Mouse (Mus musculus) MN1 (cell line): ENCODE results near the gene Morc3.
A peak's percentile ranks its signal among the peaks of the same experiment; 100 is the strongest.

Experiments
- DNase-seq: peaks from one replicate; pipeline ENCODE4 v3.0.0-alpha.2; 2016; ENCODE audit warnings: low spot score

Morc3 gene

GRCm38 (mm10) chr16:93884086-93884721 is 52.3 kb downstream of the Morc3 start:
- peak; percentile 33 for DNase-seq

- DNase-seq = no peak
Observed at GRCm38 (mm10) chr16:93884722-93885113, 52.8 kb downstream of the Morc3 start.

DNA sequence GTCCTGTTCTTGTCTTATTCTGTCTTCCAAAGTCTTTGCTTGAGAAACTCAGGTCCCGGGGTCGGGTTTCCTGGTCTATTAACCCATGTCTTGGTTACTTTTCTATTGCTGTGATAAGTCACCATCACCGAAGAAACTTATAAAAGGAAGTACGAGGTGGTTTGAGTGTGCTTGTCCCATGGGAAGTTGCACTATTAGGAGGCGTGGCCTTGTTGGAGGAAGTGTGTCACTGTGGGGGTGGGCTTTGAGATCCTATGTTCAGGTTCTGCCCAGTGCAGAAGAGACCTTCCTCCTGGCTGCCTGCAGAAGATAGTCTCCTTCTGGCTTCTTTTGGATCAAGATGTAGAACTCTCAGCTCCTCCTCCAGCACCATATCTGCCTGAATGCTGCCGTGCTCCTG is 56.6 kb downstream of the Morc3 start:
- DNase-seq = no peak

GRCm38 (mm10) chr16:93890948-93891604 is 59.2 kb downstream of the Morc3 start:
- no peak for DNase-seq

GRCm38 (mm10) chr16:93893285-93893684 is 61.4 kb downstream of the Morc3 start:
- no peak for DNase-seq

DNA sequence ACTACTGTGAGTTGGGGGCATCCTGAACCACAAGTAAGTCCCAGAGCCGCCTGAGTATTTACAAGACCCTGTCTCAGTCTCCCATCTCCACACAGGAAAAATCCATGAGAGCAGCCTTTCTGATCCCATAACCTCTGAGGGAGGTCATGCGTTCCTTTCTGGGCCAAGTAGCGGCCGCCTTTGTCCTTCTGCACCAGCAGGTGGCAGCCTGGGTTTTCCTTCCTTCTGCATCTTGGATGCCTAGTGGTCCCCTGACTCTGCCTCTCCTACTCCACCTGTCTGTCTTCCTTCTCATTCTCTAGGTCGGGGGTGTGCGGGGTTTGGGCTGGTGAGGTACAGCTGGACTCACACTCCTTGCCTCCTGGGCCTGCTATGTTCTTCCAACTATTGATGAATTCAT is 71.1 kb downstream of the Morc3 start:
- peak; percentile 16 for DNase-seq

DNA sequence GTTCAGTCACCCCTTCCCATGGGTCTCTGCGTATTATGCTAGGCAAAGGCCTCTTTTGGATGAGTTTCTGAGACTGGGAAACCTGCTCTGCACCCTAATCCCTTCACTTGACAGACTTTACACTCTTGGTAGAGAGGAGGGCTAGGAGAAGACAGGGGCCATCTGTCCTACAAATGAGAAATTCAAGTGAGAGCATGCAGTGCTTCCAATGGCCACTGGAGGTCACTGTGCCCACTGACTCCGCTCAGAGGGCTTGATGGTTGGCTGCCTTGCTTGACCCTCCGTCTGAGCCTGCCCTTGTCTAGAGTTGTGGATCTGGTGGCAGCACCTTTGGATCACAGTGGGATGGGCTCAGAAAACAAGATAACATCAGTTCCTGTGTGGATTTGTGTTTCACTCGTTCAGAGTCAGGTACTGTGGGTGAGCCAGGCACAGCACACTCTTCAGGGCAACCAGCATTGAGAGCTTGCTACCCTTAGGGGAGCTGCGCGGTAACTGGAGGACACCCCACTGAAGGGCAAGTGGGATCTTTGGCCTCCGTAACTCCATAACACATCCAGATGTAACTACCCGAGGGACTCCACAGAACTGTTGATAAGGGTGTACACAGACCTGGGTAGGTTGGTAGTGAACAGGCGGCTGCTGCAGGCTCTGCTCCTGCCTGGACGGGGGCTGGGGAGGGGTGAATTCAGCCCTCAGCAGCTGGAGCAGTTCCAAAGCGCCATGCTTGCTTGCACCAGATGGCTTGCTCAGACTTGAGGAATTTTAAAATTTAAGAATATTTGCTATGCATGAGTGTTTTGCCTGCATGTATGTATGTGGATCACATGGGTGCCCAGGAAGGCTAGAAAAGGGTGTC is 74.5 kb downstream of the Morc3 start:
- peak; percentile 59 for DNase-seq

DNA sequence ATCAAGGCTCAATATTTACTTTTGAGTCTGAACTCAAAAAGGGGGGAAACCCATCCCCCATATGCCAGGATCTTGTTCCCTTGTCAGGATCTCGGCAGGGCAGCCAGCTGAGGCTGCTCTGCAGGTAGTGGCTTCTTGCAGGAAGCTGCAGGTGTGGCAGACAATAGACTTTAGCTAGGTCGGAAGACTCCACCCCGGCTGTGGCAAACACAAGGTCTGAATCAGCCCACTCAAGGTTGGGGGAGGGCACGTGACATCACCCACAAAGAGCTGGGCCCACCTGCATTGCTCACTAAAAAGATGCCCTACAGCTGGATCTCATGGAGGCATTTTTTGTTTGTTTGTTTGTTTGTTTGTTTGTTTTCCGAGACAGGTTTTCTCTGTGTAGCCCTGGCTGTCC is 75.8 kb downstream of the Morc3 start:
- DNase-seq = no peak

- no peak for DNase-seq
Observed at GRCm38 (mm10) chr16:93908196-93908595, 76.3 kb downstream of the Morc3 start.

DNA sequence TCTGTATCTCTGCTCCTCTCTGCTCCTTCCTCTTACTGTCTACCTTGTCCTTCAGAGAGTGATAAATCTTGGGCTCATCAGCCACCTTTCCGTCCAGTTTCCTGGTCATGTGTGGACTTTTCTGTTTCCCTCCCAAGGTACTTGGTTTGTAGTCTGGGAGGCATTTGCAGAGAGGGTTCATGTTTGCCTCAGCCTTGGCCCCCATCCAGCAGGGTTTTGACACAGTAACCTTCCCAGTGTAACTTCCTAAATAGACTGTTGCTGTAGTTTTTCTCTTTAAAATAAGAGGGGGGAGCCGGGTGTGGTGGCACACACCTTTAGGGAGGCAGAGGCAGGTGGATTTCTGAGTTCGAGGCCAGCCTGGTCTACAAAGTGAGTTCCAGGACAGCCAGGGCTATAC is 78.0 kb downstream of the Morc3 start:
- no peak for DNase-seq

- DNase-seq = no peak
Observed at GRCm38 (mm10) chr16:93910735-93911665, 79.1 kb downstream of the Morc3 start.

DNA sequence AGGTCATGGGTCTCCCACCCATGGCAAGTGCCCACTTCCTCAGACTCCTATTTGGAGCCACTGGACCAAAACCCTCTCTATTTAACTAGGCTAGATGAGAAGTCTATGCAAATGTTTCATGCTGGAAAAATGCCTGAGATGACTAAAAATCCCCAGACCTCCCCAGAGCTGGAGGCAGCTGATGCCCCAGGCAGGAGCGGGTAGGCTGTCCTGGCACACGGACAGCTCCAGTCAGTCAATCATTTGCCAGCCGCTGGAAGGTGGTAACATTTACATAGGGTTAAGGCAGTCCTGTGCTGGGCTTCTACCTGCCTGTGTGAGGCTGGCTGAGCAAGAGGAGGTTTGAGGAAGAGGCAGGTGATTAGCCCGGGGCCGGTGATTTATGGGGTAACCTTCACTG is 80.2 kb downstream of the Morc3 start:
- no peak for DNase-seq

- no peak for DNase-seq
Observed at GRCm38 (mm10) chr16:93912808-93913207, 80.9 kb downstream of the Morc3 start.

DNA sequence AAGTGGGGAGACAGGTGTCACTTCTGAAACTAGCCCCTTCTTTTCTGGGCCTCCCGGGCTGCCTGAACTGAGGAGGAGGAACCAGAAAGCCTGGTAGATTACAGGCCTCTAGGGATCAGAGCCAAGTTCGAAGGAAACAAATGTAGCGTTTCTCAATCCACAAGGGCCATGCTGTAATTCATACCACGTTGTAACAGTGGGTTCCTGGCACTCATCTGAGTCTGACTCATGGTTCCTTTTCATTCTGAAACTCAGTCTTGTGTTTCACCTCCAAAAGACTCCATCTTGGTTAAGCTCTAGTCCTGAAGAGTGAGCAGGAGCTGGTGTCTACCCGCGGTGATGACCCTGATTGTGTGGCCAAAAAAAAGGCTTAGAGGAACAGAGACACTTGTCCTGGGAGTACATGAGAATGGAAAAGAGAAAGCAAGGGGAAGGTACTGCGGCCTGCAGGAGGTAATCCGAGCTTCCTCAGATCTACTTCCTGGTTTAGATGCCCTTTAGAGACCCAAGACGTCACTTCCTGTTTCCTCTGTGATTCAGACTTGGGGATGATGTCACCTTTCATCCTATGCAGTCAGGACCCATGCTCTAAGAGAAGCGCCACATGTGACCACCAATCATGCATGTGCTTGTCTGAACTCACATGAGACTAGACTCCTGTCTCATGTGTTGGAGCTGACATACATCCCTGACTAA is 82.1 kb downstream of the Morc3 start:
- DNase-seq = peak; percentile 32

DNA sequence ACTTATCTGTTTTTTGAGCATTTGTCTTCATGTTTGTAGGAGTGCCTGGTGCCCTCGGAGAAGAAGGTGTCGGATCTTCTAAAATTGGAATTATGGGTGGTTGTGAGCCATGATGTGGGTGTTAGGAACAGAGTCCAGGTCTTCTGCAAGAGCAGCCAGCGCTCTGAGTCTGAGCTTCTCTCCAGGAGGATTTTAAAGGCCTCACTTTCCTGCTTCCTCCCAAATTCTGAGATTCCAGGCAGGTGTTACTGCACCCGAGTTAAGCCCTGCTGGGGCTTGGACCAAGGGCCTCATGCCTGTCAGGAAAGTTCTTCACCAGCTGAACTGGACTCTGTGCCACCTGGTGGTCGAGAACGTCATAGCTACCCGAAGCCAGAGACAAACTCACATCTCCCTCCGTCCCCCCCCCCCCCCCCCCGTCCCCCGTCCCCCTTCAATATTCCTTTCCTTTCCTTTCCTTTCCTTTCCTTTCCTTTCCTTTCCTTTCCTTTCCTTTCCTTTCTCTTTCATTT is 83.5 kb downstream of the Morc3 start:
- DNase-seq = peak; percentile 36

DNA sequence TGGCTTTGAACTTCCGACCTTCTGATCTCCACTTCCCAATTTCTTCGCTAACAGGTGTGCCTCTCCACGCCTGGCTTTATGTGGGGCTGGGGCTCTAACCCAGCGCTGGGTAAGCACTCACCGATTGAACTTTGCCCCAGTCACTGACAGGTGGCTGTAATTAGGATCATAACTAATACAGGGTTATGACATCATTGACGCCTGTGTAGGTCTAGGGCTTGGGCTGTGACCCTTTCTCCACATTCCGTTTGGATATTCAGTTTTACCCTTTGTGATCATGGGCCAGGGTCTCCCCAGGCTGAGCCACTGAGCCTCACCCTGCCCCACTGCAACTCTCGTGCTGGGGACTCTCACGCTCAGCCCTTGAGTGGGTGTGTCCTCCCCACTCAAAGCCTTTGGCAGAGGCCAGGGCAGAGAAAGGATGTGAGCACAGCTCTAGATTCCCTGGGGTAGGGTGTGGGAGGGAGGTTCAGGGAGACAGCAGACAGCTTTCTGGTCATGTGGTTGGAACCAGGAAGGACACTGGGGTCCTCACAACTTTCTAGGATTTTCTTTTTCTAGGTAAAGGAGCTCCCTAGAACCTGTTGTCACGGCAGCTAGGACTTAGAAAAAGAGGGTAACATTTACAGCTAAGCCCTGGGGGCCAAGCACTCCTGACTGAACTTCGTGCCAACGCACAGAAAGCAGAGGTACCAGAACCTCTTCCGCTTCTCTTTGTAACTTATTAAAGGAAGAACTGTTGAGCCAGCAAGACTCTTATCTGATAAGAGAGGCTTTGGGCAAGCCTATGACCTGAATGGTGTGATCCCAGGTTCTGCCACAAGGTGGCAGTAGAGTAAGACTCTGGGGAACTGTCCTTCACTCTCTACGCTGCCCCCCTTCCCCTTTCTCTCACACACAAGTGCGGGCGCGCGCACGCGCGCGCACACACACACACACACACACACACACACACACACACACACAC is 86.1 kb downstream of the Morc3 start:
- peak; percentile 88 for DNase-seq

GRCm38 (mm10) chr16:93918679-93919060 is 86.7 kb downstream of the Morc3 start:
- peak; percentile 57 for DNase-seq

DNA sequence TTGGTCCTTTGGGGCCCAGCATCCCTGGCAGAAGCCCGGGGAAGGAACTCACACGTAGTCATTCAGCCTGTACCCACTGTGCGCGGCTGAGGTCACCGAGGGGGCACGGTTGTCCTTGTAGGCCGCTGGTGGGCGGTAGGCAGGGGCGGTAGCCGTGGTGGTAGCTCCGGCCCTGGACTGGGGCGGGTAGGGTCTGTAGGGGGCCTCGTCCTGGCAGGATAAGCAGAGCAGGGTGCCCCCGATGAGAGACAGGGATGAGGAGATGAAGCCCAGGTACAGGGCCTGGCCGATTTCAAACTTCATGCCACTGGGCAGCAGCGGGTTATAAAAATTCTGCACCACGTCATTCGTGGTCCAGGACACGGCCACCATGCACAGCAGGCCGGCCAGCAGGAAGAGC is 87.3 kb downstream of the Morc3 start:
- DNase-seq = peak; percentile 65

- DNase-seq = no peak
Observed at GRCm38 (mm10) chr16:93920673-93921072, 88.8 kb downstream of the Morc3 start.

GRCm38 (mm10) chr16:93922835-93923389 is 91.0 kb downstream of the Morc3 start:
- DNase-seq = no peak
